Mouse (Mus musculus) ovary, postnatal 10 days (tissue): Measurements from ENCODE around the gene Slc3a2.

ENCODE experiments used
- DNase-seq: peaks from one replicate; pipeline ENCODE4 v3.0.0; 2022; ENCODE audit warnings: low spot score

The Slc3a2 gene

GRCm38 (mm10) chr19:8710057-8710456 is 13.1 kb downstream of the Slc3a2 start:
- DNase-seq: no peak

- DNase-seq: no peak
Observed at GRCm38 (mm10) chr19:8708954-8709353, 14.2 kb downstream of the Slc3a2 start.

- no peak for DNase-seq
Observed at GRCm38 (mm10) chr19:8706930-8707329, 16.2 kb downstream of the Slc3a2 start.

GRCm38 (mm10) chr19:8706132-8706667 is 17.0 kb downstream of the Slc3a2 start:
- DNase-seq: no peak

- DNase-seq: no peak
Observed at GRCm38 (mm10) chr19:8705026-8705708, 18.0 kb downstream of the Slc3a2 start.

GRCm38 (mm10) chr19:8703571-8703970 is 19.6 kb downstream of the Slc3a2 start:
- DNase-seq: no peak

- DNase-seq: no peak
Observed at GRCm38 (mm10) chr19:8702458-8702857, 20.7 kb downstream of the Slc3a2 start.

- DNase-seq: no peak
Observed at GRCm38 (mm10) chr19:8699652-8700051, 23.5 kb downstream of the Slc3a2 start.

GRCm38 (mm10) chr19:8695330-8695729 is 27.8 kb downstream of the Slc3a2 start:
- DNase-seq: no peak

- DNase-seq: no peak
Observed at GRCm38 (mm10) chr19:8692740-8693139, 30.4 kb downstream of the Slc3a2 start.

- no peak for DNase-seq
Observed at GRCm38 (mm10) chr19:8691871-8692539, 31.2 kb downstream of the Slc3a2 start.

- DNase-seq: no peak
Observed at GRCm38 (mm10) chr19:8683627-8684026, 39.5 kb downstream of the Slc3a2 start.

- no peak for DNase-seq
Observed at GRCm38 (mm10) chr19:8682996-8683395, 40.2 kb downstream of the Slc3a2 start.

GRCm38 (mm10) chr19:8681633-8682362 is 41.4 kb downstream of the Slc3a2 start:
- DNase-seq: no peak

- DNase-seq: no peak
Observed at GRCm38 (mm10) chr19:8679031-8679779, 44.0 kb downstream of the Slc3a2 start.

- DNase-seq: no peak
Observed at GRCm38 (mm10) chr19:8673336-8674063, 49.7 kb downstream of the Slc3a2 start.

- no peak for DNase-seq
Observed at GRCm38 (mm10) chr19:8672859-8673258, 50.3 kb downstream of the Slc3a2 start.

GRCm38 (mm10) chr19:8665746-8666145 is 57.4 kb downstream of the Slc3a2 start:
- DNase-seq: no peak

GRCm38 (mm10) chr19:8664859-8665258 is 58.3 kb downstream of the Slc3a2 start:
- DNase-seq: no peak

GRCm38 (mm10) chr19:8663911-8664421 is 59.2 kb downstream of the Slc3a2 start:
- no peak for DNase-seq

GRCm38 (mm10) chr19:8663360-8663839 is 59.8 kb downstream of the Slc3a2 start, which contains the start of gene Chrm1:
TSS of gene Chrm1 (plus strand) at chr19:8663789.
- no peak for DNase-seq
